Mouse (Mus musculus): ENCODE data around the gene Gm28363. TPM values are rescaled to one million over a fixed set of nuclear protein-coding genes. Genes with fewer than 3 reads are reported as not detected.
"Not testable (repeated sequence)": the region's sequence is repeated elsewhere in the genome, so short reads cannot be mapped to it uniquely, and the experiment has no call there.

Gm28363 gene
- polyA plus RNA-seq (2012; ENCODE audit: insufficient read depth, low replicate concordance) = not detected in 2 replicates

DNA sequence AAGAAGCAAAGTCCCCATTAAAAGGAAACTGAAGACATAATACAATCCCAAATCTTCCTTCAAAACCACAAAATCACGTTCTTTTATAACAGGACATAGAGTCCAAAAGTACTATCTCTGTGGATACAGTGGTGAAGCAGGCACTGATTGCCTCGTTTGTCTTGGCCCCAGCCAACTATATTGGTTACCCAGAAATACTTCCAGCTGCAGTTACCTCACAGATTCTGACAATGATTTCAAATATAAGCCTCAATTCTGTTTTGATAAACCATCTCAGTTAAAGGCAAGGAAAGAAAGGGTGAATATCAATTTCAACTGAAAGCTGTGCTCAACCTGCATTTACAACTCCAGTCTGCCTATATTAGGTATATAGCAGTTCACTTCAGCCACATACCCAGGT lies at the start of gene Gm28363:
Gm28363 (plus strand) TSS at position 301 of the 400 bp plus-strand sequence.
- not testable (repeated sequence) for H3K9me3 ChIP-seq; H3K36me3 ChIP-seq (replicated peaks; ENCODE audit: low read length); H3K4me3 ChIP-seq (replicated peaks); H3K27me3 ChIP-seq (replicated peaks); H3K4me1 ChIP-seq

DNA sequence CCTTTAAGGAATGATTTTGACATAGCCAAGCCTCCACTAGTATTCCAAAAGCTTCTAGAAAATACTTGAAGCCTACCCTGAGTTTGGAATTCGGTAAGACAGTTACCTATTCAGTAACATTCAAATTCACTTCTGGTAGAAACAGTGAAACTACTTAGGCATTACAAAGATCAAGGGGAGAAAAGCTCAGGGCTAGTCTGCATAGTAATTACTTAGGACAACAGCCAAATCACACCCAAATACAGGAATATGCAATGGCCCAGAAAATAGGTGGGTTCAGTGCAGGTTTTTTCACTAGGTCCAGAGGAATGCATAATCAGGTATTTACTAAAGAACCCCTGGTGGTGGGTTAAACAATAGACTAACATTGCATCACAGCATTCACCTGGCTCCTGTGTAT lies 46.7 kb upstream of the Gm28363 start:
- H3K36me3 ChIP-seq (replicated peaks; ENCODE audit: low read length); H3K9me3 ChIP-seq; H3K27me3 ChIP-seq (replicated peaks); H3K4me1 ChIP-seq; H3K4me3 ChIP-seq (replicated peaks): not testable (repeated sequence)

Other genes with a start within 250 kb of the Gm28363 start
- gene B020011L13Rik, start 84.0 kb downstream of the Gm28363 start, polyA plus RNA-seq (2012; ENCODE audit: insufficient read depth, low replicate concordance) = not detected in 2 replicates
- not detected in 2 replicates for gene Gm28360, start 132.9 kb downstream of the Gm28363 start, polyA plus RNA-seq (2012; ENCODE audit: insufficient read depth, low replicate concordance)
- not detected in 2 replicates for gene Gm28168, start 230.9 kb downstream of the Gm28363 start, polyA plus RNA-seq (2012; ENCODE audit: insufficient read depth, low replicate concordance)

Data from megakaryocyte, embryonic 14.5 days (primary cell).